Mouse (Mus musculus): ENCODE data around the gene Sdk2.

Sdk2 gene

GRCm38 (mm10) chr11:113786395-113786794 lies 280.5 kb downstream of the Sdk2 start:
- DNase-seq = no peak

DNA sequence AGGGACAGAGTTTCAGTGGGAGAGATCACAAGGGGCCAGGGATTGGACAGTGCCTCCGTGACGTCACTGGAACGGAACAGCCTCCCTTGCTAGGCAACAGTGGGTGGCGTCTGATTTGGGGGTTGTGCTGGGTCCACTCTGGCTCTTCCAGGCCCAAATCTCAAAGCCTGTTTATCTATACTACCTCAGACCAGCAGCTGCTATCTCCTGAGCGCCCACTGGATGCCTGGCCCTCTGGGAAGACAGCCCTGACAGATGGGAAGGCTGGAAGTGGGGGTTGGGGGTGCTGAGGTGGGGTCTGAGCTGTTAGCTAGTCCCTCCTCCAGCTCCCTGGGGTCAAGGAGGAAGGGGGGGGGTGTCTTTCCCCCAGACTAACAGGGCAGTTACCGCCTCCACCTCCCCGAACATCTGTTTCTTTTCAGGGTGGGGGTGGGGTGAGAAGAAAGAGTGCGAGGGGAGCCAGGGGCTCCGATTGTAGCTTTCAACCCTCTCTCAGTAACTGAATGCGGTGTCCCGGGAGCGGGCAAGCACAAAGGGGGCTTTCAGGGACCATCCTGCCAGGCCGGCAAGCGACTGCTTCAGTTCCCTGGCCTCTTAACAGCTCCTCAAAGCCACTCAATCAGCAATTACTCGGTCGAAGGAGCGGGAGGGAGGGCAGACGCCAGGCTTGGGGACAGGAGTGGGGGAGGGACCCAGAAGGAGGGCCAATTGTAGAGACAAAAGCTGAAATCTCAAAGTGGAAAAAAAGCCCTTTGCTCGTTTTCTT lies 281.3 kb downstream of the Sdk2 start:
- peak; percentile 64 for DNase-seq

DNA sequence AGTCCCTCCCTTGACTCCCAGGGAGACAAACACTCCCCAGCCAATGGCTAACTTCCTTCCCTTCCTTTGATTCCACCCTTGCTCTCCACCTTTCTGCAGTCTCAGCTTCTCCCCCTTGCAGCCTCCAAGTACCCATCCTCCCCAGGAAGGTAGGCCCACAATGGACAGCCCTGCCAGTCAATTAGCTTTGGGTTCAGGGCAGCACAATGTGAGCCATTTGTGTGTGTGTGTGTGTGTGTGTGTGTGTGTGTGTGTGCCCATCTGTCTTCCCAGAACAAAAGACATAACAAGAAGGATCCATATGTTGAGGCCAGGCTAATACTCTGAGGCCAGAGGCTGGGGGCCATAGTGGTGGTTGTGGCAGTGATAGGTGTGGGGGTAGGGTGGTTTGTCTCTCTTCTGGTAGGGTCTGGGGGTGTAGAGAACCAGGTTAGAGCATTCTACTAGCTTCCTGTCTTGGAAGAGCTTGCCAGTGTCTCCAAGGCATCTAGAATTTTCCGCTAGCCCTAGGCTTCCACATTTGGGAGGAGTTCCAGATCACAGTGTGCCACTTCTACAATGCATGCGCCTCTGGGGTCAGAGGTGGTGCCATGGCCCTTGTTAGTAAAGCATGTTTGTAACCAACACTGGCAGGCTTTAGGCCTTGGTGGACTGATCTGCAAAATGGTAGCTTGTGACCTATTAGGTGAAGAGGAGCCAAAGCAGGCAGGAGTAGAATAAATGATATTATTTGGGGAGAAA lies 282.0 kb downstream of the Sdk2 start:
- DNase-seq = no peak

GRCm38 (mm10) chr11:113782496-113782895 lies 284.4 kb downstream of the Sdk2 start:
- no peak for DNase-seq

DNA sequence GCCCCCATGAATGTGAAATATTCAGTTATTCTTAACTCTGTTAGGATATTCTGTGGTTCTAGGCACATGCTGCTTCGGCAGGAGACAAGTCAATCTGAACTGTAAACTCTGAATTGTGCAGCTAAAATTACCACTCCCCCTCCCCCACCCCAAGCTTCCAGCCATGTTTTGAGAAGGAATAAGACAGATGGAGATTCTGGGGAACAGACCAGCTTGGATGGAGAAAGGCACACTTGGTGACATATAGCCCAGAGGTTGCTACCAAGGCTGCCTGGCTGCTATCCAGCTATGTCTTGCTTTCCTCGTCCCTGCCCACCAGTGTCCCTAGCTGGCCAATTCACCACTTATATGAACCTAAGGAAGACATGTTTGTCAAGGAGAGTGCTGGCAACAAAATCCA lies 284.8 kb downstream of the Sdk2 start:
- DNase-seq = no peak

DNA sequence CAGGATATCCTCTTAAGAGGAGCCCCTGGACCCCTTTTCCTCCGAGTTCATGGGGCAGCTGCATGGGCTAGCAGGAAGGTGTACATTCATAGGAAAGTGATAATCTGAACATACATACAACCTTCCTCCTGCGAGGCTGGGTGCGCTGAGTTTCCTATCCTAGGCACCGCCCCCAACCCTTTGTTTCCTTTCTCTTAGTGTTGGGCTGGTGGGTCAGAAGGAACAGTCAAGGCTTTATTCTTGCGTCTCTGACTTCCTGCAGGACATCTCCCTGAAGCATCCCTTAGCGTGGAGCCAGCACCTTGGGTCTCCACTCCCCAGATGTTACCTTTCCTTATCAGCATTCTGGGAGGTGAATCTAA lies 287.2 kb downstream of the Sdk2 start:
- peak; percentile 67 for DNase-seq

- peak; percentile 54 for DNase-seq
These were observed 287.8 kb downstream of the Sdk2 start for GRCm38 (mm10) chr11:113778733-113779679.

GRCm38 (mm10) chr11:113777878-113778464 lies 288.9 kb downstream of the Sdk2 start:
- DNase-seq = no peak

DNA sequence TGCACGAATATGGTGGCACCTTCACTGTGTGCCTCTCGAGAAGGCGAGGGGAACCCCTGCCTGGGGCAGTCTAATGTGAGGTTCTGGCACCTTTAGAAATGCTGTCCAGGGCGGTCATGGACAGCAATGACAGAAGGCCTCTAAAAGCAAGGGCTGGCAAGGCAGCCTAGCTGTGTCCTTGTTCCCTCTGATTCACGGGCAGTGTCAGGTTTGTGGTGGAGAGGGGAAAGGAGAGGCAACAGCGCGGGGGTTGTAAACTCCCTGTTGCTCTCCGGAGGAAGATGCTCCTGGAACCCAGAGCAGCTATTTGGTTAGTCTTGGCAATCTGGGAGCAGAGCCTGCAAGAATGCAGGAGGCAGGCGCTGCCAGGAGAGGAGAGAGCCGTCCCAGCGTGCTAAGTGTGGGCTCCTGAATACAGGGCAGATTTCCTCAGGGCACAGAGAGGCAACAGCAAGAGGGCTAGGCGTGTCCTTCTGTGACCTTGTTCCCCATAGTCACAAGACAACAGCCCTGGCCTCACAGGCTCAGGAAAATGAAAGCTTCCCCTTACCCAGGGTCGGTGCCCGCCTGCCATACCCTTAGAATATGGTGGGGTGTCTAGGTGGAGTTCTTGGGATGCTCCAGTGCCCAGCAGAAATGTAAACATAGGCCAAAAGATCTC lies 289.9 kb downstream of the Sdk2 start:
- DNase-seq = no peak

- no peak for DNase-seq
These were observed 292.1 kb downstream of the Sdk2 start for GRCm38 (mm10) chr11:113774773-113775172.

- DNase-seq = no peak
These were observed 293.7 kb downstream of the Sdk2 start for GRCm38 (mm10) chr11:113773191-113773590.

DNA sequence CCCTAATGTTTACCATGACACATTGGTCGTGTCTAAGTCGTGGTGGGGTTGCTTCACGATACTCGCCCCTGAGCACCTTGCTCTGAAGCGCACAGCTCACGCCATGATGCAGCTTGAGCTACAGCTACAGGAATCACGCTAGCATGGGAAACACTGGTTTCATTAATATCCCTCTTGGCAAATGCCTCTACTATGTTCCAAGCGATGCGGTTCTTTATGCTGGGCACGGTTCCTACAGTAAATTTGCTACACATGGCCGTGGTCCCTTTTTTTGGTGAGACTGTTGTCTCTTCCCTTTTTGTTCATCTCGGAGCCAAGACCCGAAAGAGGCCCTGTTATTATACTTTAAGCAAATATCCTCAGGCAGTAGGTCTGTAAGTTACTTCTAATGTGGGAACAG lies 295.7 kb downstream of the Sdk2 start:
- DNase-seq = no peak

GRCm38 (mm10) chr11:113768356-113768755 lies 298.5 kb downstream of the Sdk2 start:
- no peak for DNase-seq

DNA sequence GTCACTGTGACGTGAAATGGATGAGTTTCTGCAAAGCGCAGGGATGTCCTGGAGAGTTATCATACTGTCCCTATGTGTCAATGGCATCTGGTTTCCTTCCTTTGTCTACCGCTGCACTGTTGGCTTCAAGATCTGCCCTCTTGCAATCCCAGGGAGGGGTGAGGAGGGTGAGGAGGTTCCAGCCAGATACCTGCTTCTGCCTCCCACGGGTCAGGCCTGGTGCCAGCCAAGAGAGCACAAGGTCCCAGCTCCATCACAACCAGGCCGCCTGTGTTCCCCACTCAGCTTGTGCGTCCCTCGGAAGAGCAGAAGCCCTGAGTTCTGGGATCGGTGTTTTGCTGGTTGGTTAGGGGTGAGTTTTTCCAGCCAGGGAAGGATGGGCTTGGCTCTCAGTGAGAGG lies 299.6 kb downstream of the Sdk2 start:
- DNase-seq = no peak

GRCm38 (mm10) chr11:113766284-113766985 lies 300.4 kb downstream of the Sdk2 start:
- no peak for DNase-seq

GRCm38 (mm10) chr11:113764132-113764849 lies 302.6 kb downstream of the Sdk2 start:
- DNase-seq = no peak

DNA sequence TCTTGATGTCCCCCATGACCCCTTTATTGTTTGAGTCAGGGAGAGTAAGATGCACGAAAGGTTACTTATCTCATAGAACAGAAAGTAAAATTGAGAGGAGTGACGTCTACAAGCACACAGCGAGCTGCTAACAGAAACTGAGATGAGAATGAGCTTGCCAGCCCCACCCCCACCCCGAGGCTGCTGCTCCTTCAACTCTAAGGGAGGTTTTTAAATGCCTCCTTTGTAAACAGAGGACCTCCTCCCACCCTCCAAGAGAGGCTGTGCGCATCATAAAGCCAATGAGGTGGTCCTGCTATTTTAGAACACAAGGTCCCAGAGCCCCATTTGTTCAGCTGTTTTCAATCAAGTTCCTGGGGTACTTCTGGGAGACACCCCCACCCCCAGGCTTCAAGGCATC lies 303.4 kb downstream of the Sdk2 start:
- DNase-seq = no peak

DNA sequence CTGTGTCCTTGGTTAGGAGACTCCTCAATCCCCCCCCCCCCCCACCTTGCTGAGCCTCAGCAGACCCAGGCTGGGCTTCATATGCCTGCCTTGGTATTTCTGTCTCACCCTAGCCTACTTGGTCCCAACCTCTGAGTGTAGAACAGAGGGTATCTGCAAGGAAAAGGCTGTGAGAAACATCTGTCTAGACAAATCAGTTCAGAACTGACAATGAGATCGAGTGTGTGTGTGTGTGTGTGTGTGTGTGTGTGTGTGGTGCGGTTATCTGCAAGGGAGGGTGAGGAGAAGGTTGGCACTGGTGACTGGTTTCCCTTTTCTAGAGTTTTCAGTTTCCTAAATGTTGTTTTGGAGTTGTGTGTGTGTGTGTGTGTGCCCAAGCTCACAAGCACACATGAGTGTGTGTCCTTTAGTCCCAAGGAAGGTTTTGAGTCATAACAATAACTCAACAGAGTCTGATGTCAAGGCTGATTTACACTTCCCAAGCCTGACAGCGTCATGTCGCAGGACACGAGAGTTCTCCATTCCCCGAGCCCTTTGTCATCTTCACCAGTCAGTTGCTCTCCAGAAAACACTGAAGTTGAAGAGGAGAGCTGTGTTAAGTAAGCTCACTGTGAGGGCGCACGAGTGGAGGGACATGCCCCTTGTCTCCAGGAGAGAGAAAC lies 304.6 kb downstream of the Sdk2 start:
- DNase-seq = no peak

GRCm38 (mm10) chr11:113761646-113762045 lies 305.2 kb downstream of the Sdk2 start:
- no peak for DNase-seq

DNA sequence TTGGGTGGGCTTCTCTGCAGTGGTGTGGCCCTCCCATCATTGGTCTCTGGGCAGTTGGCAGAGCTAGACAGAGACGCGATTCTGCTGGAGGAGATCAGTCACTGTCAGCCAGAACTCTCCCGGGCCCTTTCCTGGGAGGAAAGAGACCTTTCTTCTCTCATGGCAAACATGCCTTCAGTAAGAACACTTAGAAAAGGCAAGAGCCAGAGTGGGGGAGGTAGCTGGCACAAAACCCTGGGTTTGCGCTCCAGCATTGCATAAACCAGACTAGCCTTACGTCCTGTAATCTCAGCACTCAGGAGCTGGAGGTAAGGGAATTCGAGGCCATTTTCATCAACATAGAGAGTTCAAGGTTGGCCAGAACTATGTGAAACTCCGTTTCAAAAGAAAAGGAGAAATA lies 306.4 kb downstream of the Sdk2 start:
- DNase-seq = no peak
